Mouse (Mus musculus): ENCODE results near the gene Usp35. TPM values are rescaled to one million over a fixed set of nuclear protein-coding genes. Genes with fewer than 3 reads are reported as not detected.
A peak's percentile ranks its signal among the peaks of the same experiment; 100 is the strongest.

Gene Usp35
- polyA plus RNA-seq (2014; fragmentation: Nextera tagmentation; extraction: Ambion mirVana) = 2.2 and 2.7 TPM in 2 replicates

GRCm38 (mm10) chr7:97331726-97332666 is at the start of gene Usp35, which contains the start of gene Kctd21:
TSS of gene Usp35 (minus strand) at chr7:97332020.
TSS of gene Kctd21 (plus strand) at chr7:97332327.
- Histone ChIP-seq H3K4me2 (ENCODE audit: low read depth, low read length) (peak within 1 kb of the TSS; percentile 68), H3K4me3 (ENCODE audit: low read depth, low read length) (peak within 1 kb of the TSS; percentile 72), H3K4me1 (ENCODE audit: control insufficient read depth, insufficient read depth, low read length) (0 out of 2 replicates have a peak, but pooled peaks cover 14% of the 10 kb centered on the region), H3K36me3 (ENCODE audit: control insufficient read depth, insufficient read depth, low read length) (no peaks in the 10 kb centered on the region), H3K9ac (ENCODE audit: low read depth, low read length) (peak within 1 kb of the TSS; percentile 72), H3K27me3 (replicated peaks; ENCODE audit: control insufficient read depth, insufficient read depth, low read length) (0 out of 2 replicates have a peak, but pooled peaks cover 3% of the 10 kb centered on the region), H3K27ac (replicated peaks; ENCODE audit: low read depth, low read length) (no peak within 1 kb of the TSS), H3K9me3 (ENCODE audit: control insufficient read depth, low read length) (no peaks in the 10 kb centered on the region)
- ATAC-seq (ENCODE audit: low read depth) (peak; percentile 99), DNase-seq (ENCODE audit: low spot score) (peak; percentile 98)
- 1% methylated on average over 53 of the region's 68 CpGs for WGBS

DNA sequence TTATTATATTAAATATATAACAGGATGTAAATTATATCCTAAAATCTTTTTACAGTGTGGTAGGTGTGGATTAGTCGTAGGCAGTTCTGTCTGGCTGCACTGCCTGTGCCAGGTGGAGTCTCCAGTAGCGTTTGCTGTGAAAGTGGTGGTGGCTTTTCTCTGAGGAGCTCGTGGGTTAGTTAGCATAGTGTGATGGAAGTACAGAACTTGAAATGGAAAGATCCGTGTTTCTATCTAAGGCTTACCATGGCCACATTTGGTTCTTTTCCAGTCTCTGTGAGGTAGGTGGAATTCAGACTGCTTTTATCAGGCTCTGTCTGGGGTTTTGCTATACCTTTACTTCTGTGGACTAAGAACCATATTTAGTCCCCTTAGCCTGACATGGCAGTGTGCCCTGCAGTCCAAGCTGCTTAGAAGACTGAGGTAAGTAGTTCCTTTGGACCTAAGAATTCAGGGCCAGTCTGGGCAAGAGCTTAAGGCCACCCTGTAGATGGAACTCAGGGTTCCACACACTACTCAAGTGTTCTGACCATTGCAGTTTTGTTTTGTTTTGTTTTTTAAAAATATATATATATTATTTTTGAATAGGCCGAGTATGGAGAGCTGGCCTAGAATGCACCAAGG is 48.8 kb upstream of the Usp35 start:
- Histone ChIP-seq H3K4me1 (ENCODE audit: control insufficient read depth, insufficient read depth, low read length) (no peaks in the 10 kb centered on the region), H3K36me3 (ENCODE audit: control insufficient read depth, insufficient read depth, low read length) (peaks cover 91% of the 10 kb centered on the region), H3K27ac (replicated peaks; ENCODE audit: low read depth, low read length) (no peak overlapping the region), H3K4me3 (ENCODE audit: low read depth, low read length) (no peak overlapping the region), H3K4me2 (ENCODE audit: low read depth, low read length) (no peak overlapping the region), H3K27me3 (replicated peaks; ENCODE audit: control insufficient read depth, insufficient read depth, low read length) (no peaks in the 10 kb centered on the region), H3K9ac (ENCODE audit: low read depth, low read length) (no peak overlapping the region), H3K9me3 (ENCODE audit: control insufficient read depth, low read length) (no peaks in the 10 kb centered on the region)
- no peak for DNase-seq (ENCODE audit: low spot score)
- WGBS = 94% methylated on average over 5 of the region's 5 CpGs
- no peak for ATAC-seq (ENCODE audit: low read depth)

DNA sequence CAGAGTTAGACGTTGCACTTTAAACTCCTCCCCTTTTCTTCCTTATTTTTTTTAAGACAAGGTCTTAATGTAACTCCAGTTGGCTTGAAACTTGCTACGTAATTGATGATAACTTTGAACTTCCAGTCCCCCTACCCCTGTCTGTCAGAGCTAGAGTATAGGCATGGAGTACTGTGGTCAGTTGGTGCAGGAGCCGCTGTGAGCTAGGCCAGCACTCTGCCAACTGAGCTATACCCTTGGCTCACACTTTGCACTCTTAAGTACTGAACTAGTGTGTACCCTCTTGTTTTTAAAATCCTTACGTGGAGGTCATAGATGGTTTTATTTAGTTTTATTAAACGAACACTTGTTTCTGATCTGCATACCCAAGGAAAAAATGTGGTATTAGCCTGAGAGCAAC is 47.5 kb upstream of the Usp35 start:
- 92% methylated on average over 5 of the region's 5 CpGs for WGBS
- H3K27me3 ChIP-seq (replicated peaks; ENCODE audit: control insufficient read depth, insufficient read depth, low read length) = no peaks in the 10 kb centered on the region

DNA sequence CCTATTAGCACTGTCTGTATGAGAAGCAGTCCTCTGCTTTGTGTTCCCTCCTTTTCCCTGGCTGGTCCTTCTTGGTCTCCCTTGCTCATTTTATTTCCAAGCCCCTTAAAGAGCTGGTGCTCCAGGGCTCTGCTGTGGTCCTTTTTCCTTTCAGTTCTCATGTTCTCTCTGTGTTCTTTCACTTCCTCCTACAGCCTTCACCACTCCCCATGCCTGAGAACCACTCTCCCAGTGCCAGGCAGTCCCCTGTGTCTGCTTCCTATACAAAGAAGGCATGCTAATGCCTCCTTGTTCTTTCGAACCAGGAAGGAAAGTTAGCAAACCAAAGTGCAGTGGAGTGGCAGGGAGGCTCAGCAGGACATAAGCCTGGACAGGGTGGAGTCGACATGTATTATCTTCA is 44.1 kb upstream of the Usp35 start:
- H3K4me3 ChIP-seq (ENCODE audit: low read depth, low read length) = no peak overlapping the region
- H3K9ac ChIP-seq (ENCODE audit: low read depth, low read length) = no peak overlapping the region
- no peak overlapping the region for H3K27ac ChIP-seq (replicated peaks; ENCODE audit: low read depth, low read length)
- peaks cover 63% of the 10 kb centered on the region for H3K36me3 ChIP-seq (ENCODE audit: control insufficient read depth, insufficient read depth, low read length)
- WGBS = 79% methylated on average over 2 of the region's 2 CpGs
- H3K27me3 ChIP-seq (replicated peaks; ENCODE audit: control insufficient read depth, insufficient read depth, low read length) = no peaks in the 10 kb centered on the region
- no peak for DNase-seq (ENCODE audit: low spot score)
- no peak for ATAC-seq (ENCODE audit: low read depth)
- peaks cover 7% of the 10 kb centered on the region for H3K4me1 ChIP-seq (ENCODE audit: control insufficient read depth, insufficient read depth, low read length)
- no peak overlapping the region for H3K4me2 ChIP-seq (ENCODE audit: low read depth, low read length)
- H3K9me3 ChIP-seq (ENCODE audit: control insufficient read depth, low read length) = no peaks in the 10 kb centered on the region

More for the DNA sequence above, 47.5 kb upstream of the Usp35 start:
- Histone ChIP-seq H3K27ac (replicated peaks; ENCODE audit: low read depth, low read length) (no peak overlapping the region), H3K4me3 (ENCODE audit: low read depth, low read length) (no peak overlapping the region), H3K36me3 (ENCODE audit: control insufficient read depth, insufficient read depth, low read length) (peaks cover 91% of the 10 kb centered on the region), H3K4me1 (ENCODE audit: control insufficient read depth, insufficient read depth, low read length) (no peaks in the 10 kb centered on the region), H3K9ac (ENCODE audit: low read depth, low read length) (no peak overlapping the region), H3K9me3 (ENCODE audit: control insufficient read depth, low read length) (no peaks in the 10 kb centered on the region), H3K4me2 (ENCODE audit: low read depth, low read length) (no peak overlapping the region)
- DNase-seq (ENCODE audit: low spot score) (no peak), ATAC-seq (ENCODE audit: low read depth) (no peak)

DNA sequence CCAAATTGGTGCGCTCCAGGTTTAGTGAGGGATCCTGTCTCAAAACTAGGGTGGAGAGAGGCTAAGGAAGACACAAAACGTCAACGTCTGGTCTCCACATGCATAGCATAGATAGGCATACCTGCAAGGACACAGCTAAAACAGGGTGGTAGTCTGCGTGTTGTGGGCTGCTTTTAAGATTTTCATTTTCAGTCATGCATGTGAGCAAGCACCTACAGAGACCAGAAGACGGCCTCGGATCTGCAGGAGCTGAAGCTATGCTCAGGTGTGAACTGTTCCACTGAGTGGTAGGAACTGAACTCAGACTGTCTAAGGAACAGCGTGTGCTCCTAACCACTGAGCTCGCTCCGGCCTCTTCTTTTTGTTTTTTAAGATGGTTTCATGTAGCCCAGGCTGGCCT is 43.3 kb upstream of the Usp35 start:
- H3K9me3 ChIP-seq (ENCODE audit: control insufficient read depth, low read length) = no peaks in the 10 kb centered on the region
- no peaks in the 10 kb centered on the region for H3K27me3 ChIP-seq (replicated peaks; ENCODE audit: control insufficient read depth, insufficient read depth, low read length)
- DNase-seq (ENCODE audit: low spot score) (no peak), ATAC-seq (ENCODE audit: low read depth) (no peak)
- H3K27ac ChIP-seq (replicated peaks; ENCODE audit: low read depth, low read length) = no peak overlapping the region
- no peak overlapping the region for H3K4me3 ChIP-seq (ENCODE audit: low read depth, low read length)
- peaks cover 10% of the 10 kb centered on the region for H3K4me1 ChIP-seq (ENCODE audit: control insufficient read depth, insufficient read depth, low read length)
- WGBS = 93% methylated on average over 9 of the region's 9 CpGs
- H3K9ac ChIP-seq (ENCODE audit: low read depth, low read length) = no peak overlapping the region
- H3K4me2 ChIP-seq (ENCODE audit: low read depth, low read length) = no peak overlapping the region
- peaks cover 56% of the 10 kb centered on the region for H3K36me3 ChIP-seq (ENCODE audit: control insufficient read depth, insufficient read depth, low read length)

GRCm38 (mm10) chr7:97365887-97366286 is 34.1 kb upstream of the Usp35 start:
- H3K36me3 ChIP-seq (ENCODE audit: control insufficient read depth, insufficient read depth, low read length) = no peaks in the 10 kb centered on the region
- DNase-seq (ENCODE audit: low spot score) = no peak
- no peak for ATAC-seq (ENCODE audit: low read depth)
- WGBS = 65% methylated on average over 1 of the region's 1 CpGs
- H3K4me2 ChIP-seq (ENCODE audit: low read depth, low read length) = no peak overlapping the region
- peaks cover 3% of the 10 kb centered on the region for H3K4me1 ChIP-seq (ENCODE audit: control insufficient read depth, insufficient read depth, low read length)
- no peak overlapping the region for H3K9ac ChIP-seq (ENCODE audit: low read depth, low read length)
- H3K9me3 ChIP-seq (ENCODE audit: control insufficient read depth, low read length) = no peaks in the 10 kb centered on the region
- no peak overlapping the region for H3K27ac ChIP-seq (replicated peaks; ENCODE audit: low read depth, low read length)
- no peaks in the 10 kb centered on the region for H3K27me3 ChIP-seq (replicated peaks; ENCODE audit: control insufficient read depth, insufficient read depth, low read length)
- no peak overlapping the region for H3K4me3 ChIP-seq (ENCODE audit: low read depth, low read length)

DNA sequence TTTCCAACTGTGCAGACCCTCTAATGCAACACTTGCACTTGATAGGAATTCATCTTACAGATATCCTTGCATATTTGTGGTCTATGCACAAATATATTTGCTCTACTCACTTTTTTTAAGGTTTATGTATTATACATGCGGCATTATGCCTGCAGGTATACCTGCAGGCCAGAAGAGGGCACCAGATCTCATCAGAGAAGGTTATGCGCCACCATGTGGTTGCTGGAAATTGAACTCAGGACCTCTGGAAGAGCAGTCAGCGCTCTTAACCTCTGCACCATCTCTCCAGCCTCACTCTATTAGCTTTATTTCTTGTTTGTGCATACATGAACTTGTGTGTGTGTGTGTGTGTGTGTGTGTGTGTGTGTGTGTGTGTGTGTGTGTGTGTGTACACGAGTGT is 29.6 kb upstream of the Usp35 start:
- Histone ChIP-seq H3K9ac (ENCODE audit: low read depth, low read length) (no peak overlapping the region), H3K27ac (replicated peaks; ENCODE audit: low read depth, low read length) (no peak overlapping the region), H3K36me3 (ENCODE audit: control insufficient read depth, insufficient read depth, low read length) (no peaks in the 10 kb centered on the region), H3K4me3 (ENCODE audit: low read depth, low read length) (no peak overlapping the region), H3K4me2 (ENCODE audit: low read depth, low read length) (no peak overlapping the region), H3K27me3 (replicated peaks; ENCODE audit: control insufficient read depth, insufficient read depth, low read length) (no peaks in the 10 kb centered on the region), H3K4me1 (ENCODE audit: control insufficient read depth, insufficient read depth, low read length) (no peaks in the 10 kb centered on the region), H3K9me3 (ENCODE audit: control insufficient read depth, low read length) (no peaks in the 10 kb centered on the region)
- ATAC-seq (ENCODE audit: low read depth) = no peak
- DNase-seq (ENCODE audit: low spot score) = peak; percentile 47
- WGBS = 30% methylated on average over 4 of the region's 4 CpGs

GRCm38 (mm10) chr7:97360955-97361354 is 29.1 kb upstream of the Usp35 start:
- no peak overlapping the region for H3K4me2 ChIP-seq (ENCODE audit: low read depth, low read length)
- H3K9me3 ChIP-seq (ENCODE audit: control insufficient read depth, low read length) = no peaks in the 10 kb centered on the region
- H3K9ac ChIP-seq (ENCODE audit: low read depth, low read length) = no peak overlapping the region
- no peak overlapping the region for H3K4me3 ChIP-seq (ENCODE audit: low read depth, low read length)
- no peaks in the 10 kb centered on the region for H3K36me3 ChIP-seq (ENCODE audit: control insufficient read depth, insufficient read depth, low read length)
- H3K27me3 ChIP-seq (replicated peaks; ENCODE audit: control insufficient read depth, insufficient read depth, low read length) = no peaks in the 10 kb centered on the region
- ATAC-seq (ENCODE audit: low read depth) (no peak; the same call in 1 of the 2 replicates), DNase-seq (ENCODE audit: low spot score) (peak; percentile 29)
- WGBS = 61% methylated on average over 3 of the region's 3 CpGs
- H3K4me1 ChIP-seq (ENCODE audit: control insufficient read depth, insufficient read depth, low read length) = no peaks in the 10 kb centered on the region
- H3K27ac ChIP-seq (replicated peaks; ENCODE audit: low read depth, low read length) = no peak overlapping the region
